Mouse (Mus musculus): Measurements from ENCODE around the gene Slc16a5.
"Not testable (repeated sequence)": the region's sequence is repeated elsewhere in the genome, so short reads cannot be mapped to it uniquely, and the experiment has no call there.

Slc16a5 gene

GRCm38 (mm10) chr11:115478296-115478938 lies 16.1 kb downstream of the Slc16a5 start:
- no peak for DNase-seq (ENCODE audit: low spot score in 2 of 2)

- DNase-seq (ENCODE audit: low spot score in 2 of 2), result no peak
Measured at GRCm38 (mm10) chr11:115481553-115482259, 19.4 kb downstream of the Slc16a5 start.

- DNase-seq (ENCODE audit: low spot score in 2 of 2), result no peak
Measured at GRCm38 (mm10) chr11:115483278-115483677, 21.0 kb downstream of the Slc16a5 start.

- DNase-seq (ENCODE audit: low spot score in 2 of 2), result peak in 1 of 2 experiments; percentile 49
Measured at GRCm38 (mm10) chr11:115483726-115484125, 21.5 kb downstream of the Slc16a5 start.

- no peak for DNase-seq (ENCODE audit: low spot score in 2 of 2)
Measured at GRCm38 (mm10) chr11:115485155-115485554, 22.9 kb downstream of the Slc16a5 start.

GRCm38 (mm10) chr11:115488551-115489104 lies 26.4 kb downstream of the Slc16a5 start:
- no peak for DNase-seq (ENCODE audit: low spot score in 2 of 2)

- no peak for DNase-seq (ENCODE audit: low spot score in 2 of 2)
Measured at GRCm38 (mm10) chr11:115490441-115491355, 28.4 kb downstream of the Slc16a5 start.

- peak; percentile 77 to 78 for DNase-seq (ENCODE audit: low spot score in 2 of 2)
Measured at GRCm38 (mm10) chr11:115491356-115492083, 29.2 kb downstream of the Slc16a5 start, which contains the start of gene Nt5c. TSS of gene Nt5c (minus strand) at chr11:115491862.

- DNase-seq (ENCODE audit: low spot score in 2 of 2), result no peak
Measured at GRCm38 (mm10) chr11:115492387-115492786, 30.1 kb downstream of the Slc16a5 start.

GRCm38 (mm10) chr11:115496559-115496958 lies 34.3 kb downstream of the Slc16a5 start:
- not testable (repeated sequence) for DNase-seq (ENCODE audit: low spot score in 2 of 2)

GRCm38 (mm10) chr11:115502636-115503035 lies 40.4 kb downstream of the Slc16a5 start:
- DNase-seq (ENCODE audit: low spot score in 2 of 2), result no peak

GRCm38 (mm10) chr11:115506586-115506985 lies 44.3 kb downstream of the Slc16a5 start:
- no peak for DNase-seq (ENCODE audit: low spot score in 2 of 2)

- no peak for DNase-seq (ENCODE audit: low spot score in 2 of 2)
Measured at GRCm38 (mm10) chr11:115508061-115508460, 45.8 kb downstream of the Slc16a5 start.

- DNase-seq (ENCODE audit: low spot score in 2 of 2), result no peak
Measured at GRCm38 (mm10) chr11:115509773-115510506, 47.7 kb downstream of the Slc16a5 start.

GRCm38 (mm10) chr11:115510507-115510888 lies 48.2 kb downstream of the Slc16a5 start:
- DNase-seq (ENCODE audit: low spot score in 2 of 2), result no peak

- DNase-seq (ENCODE audit: low spot score in 2 of 2), result no peak
Measured at GRCm38 (mm10) chr11:115511121-115511520, 48.8 kb downstream of the Slc16a5 start.

- DNase-seq (ENCODE audit: low spot score in 2 of 2), result no peak
Measured at GRCm38 (mm10) chr11:115512004-115512403, 49.7 kb downstream of the Slc16a5 start.

- DNase-seq (ENCODE audit: low spot score in 2 of 2), result no peak
Measured at GRCm38 (mm10) chr11:115512407-115513183, 50.3 kb downstream of the Slc16a5 start.
